Mouse (Mus musculus): ENCODE data around the gene Vps39. TPM values are rescaled to one million over a fixed set of nuclear protein-coding genes. Genes with fewer than 3 reads are reported as not detected.

Gene Vps39
- total RNA-seq (2023): 55.3 TPM

DNA sequence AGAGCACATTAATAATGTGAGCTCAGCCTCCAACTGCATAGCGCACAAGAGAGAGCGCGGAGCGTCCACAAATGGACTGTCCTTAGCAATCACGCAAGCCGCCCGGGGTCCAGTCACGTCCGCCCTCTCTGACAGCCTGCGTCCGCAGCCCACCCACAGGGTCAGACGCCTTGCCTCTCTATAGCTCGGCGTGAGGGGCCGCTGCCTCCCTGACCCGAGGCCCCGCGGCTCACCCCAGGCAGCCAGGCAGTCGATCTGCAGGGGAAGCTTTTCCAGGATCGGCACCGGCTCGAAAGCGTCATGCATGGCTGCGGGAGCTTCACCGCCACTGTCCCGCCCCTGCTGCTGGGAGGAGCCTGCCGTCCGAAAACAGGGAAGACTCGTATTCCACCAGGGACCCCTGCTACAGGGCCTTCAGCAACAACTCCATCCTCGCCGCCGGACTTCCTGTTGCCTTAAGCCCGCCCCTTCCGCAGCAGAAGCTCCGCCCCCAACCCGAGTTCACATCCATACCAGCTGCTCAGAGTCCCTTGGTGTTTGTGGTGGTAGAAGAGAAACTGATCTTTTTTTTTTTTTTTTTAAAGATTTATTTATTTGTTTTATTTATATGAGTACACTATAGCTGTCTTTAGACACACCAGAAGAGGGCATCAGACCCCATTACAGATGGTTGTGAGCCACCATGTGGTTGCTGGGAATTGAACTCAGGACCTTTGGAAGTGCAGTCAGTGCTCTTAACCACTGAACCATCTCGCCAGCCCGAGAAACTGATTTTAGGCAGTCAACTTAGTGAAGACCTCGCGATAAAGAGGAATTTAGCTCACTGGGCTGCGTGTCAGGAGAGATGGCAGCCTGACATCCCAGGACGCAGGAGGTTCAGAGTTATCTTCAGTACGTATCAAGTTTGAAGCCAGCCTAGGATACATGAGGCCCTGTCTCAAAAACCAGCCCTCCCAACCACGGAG lies at the start of gene Vps39:
Vps39 (minus strand) TSS at position 456 of the 965 bp plus-strand sequence.

GRCm38 (mm10) chr2:120313976-120314375 lies 39.0 kb downstream of the Vps39 start, which contains the start of gene Pla2g4f:
TSS of gene Pla2g4f (minus strand) at chr2:120314165.

DNA sequence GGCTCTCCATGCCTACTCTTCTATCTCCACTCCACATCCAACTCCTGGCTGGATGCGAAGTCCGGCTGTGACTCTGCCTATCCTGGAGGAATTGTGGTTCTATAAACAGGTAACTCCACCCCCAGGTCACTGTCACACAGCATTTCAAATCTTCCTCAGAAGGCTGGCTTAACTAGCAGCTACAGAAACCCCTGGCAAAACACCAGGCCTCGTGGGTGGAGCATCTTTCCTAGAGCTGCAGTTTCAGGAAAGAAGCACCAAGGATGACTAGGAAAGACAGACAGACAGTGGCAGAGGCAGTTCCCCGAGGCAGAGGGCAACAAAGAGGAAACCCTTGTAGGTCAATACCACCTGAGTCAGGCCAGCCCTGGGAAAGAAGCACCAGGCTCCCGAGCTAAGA lies 63.9 kb downstream of the Vps39 start, which contains the start of gene Pla2g4d:
Pla2g4d (minus strand) TSS at position 203 of the 400 bp plus-strand sequence.

Other genes with a start within 250 kb of the Vps39 start
- gene Ehd4, start 198.5 kb downstream of the Vps39 start, total RNA-seq (2023): 19.3 TPM
- gene Pla2g4e, start 107.8 kb downstream of the Vps39 start, total RNA-seq (2023): not detected
- gene Pla2g4d, start 63.9 kb downstream of the Vps39 start, total RNA-seq (2023): not detected
- gene Pla2g4f, start 39.0 kb downstream of the Vps39 start, total RNA-seq (2023): 0.41 TPM
- 18.8 TPM for gene Ganc, start 50.8 kb upstream of the Vps39 start, total RNA-seq (2023)
- gene Tmem87a, start 51.0 kb upstream of the Vps39 start, total RNA-seq (2023): 64.9 TPM
- gene Capn3, start 102.9 kb upstream of the Vps39 start, total RNA-seq (2023): 0.73 TPM
- gene Zfp106, start 210.7 kb upstream of the Vps39 start, total RNA-seq (2023): 61.8 TPM
- 23.0 TPM for gene Snap23, start 214.5 kb upstream of the Vps39 start, total RNA-seq (2023)

All from CD4-positive naive resting alpha-beta T cell, adult 76 days (primary cell).